Mouse (Mus musculus) hindbrain, postnatal 0 days (tissue): ENCODE data around the gene A930018P22Rik. TPM values are rescaled to one million over a fixed set of nuclear protein-coding genes. Genes with fewer than 3 reads are reported as not detected.

ENCODE experiments used
- ATAC-seq: fragments of 200-750 bp; cut with Nextera tagmentation; 2 replicates; pipeline ENCODE4 v1.8.0; 2017; ENCODE audit warnings: mild to moderate bottlenecking, moderate TSS enrichment, moderate library complexity
- DNase-seq: peaks from one replicate; pipeline ENCODE4 v3.0.0-alpha.2; 2015; ENCODE audit warnings: low spot score
- H3K27ac ChIP-seq: fragments of 300-500 bp; sonication (generic); 2 replicates; pipeline ENCODE4 v1.5.1; 2014; ENCODE audit warnings: mild to moderate bottlenecking
- H3K27me3 ChIP-seq: fragments of 300-500 bp; sonication (generic); 2 replicates; pipeline ENCODE4 v1.6.1; 2014; ENCODE audit warnings: low read length, mixed read lengths; ENCODE audit not compliant: insufficient read depth
- H3K36me3 ChIP-seq: fragments of 300-500 bp; sonication (generic); 2 replicates; pipeline ENCODE4 v1.6.1; 2014; ENCODE audit warnings: low read length, mixed read lengths; ENCODE audit not compliant: insufficient read depth
- H3K4me1 ChIP-seq: fragments of 300-500 bp; sonication (generic); 2 replicates; pipeline ENCODE4 v1.6.1; 2014; ENCODE audit warnings: antibody characterized with exemption, low read length, mixed read lengths; ENCODE audit not compliant: insufficient read depth
- H3K4me2 ChIP-seq: fragments of 300-500 bp; sonication (generic); 2 replicates; pipeline ENCODE4 v1.6.1; 2014; ENCODE audit warnings: low read depth, mild to moderate bottlenecking, low read length, moderate library complexity, mixed read lengths
- H3K4me3 ChIP-seq: fragments of 300-500 bp; sonication (generic); 2 replicates; pipeline ENCODE4 v1.5.1; 2014; ENCODE audit warnings: low read length
- H3K9ac ChIP-seq: fragments of 300-500 bp; sonication (generic); replicated peaks from 2 replicates; pipeline ENCODE4 v1.6.1; 2014; ENCODE audit warnings: mild to moderate bottlenecking, low read length, moderate library complexity, mixed read lengths
- H3K9me3 ChIP-seq: fragments of 300-500 bp; sonication (generic); 2 replicates; pipeline ENCODE4 v1.6.1; 2016; ENCODE audit warnings: low read length, mixed read lengths
- CTCF ChIP-seq: IDR thresholded peaks from 2 replicates; pipeline ENCODE4 v1.5.1; 2016; ENCODE audit warnings: antibody characterized with exemption, control low read depth, low read depth
- WGBS: fragments of 180-500 bp; shearing (Covaris S2); extraction: QIAGEN DNeasy Blood & Tissue Kit; methylation state at CpG from one replicate; pipeline ENCODE4 v1.1.7; 2014; 5-methylcytosine and 5-hydroxymethylcytosine counted together
- polyA plus RNA-seq: library from polyadenylated mRNA; unstranded; fragments of >200 nt; fragmentation: Nextera tagmentation; extraction: Ambion mirVana; gene quantifications from 2 replicates; pipeline ENCODE4 v1.2.1, GENCODE M21; 2015
- total RNA-seq: library from RNA; depleted of rRNA; stranded (reverse); fragments of >200 nt; gene quantifications from 2 replicates; pipeline ENCODE4 v1.2.3, GENCODE M21; 2014

Gene A930018P22Rik
- total and polyA plus RNA-seq, 2 experiments from 2014 or later = 0.31 TPM; not detected in 1

- H3K4me2 ChIP-seq = no peak overlapping the region
- peaks cover 19% of the 10 kb centered on the region; the same call in 1 of the 2 replicates for H3K36me3 ChIP-seq
- no peak for TF ChIP-seq CTCF
- DNase-seq (no peak), ATAC-seq (no peak)
- WGBS = 87% methylated on average over 3 of the region's 3 CpGs
- no peak overlapping the region for H3K4me3 ChIP-seq
- H3K9ac ChIP-seq = no peak overlapping the region
- no peak overlapping the region for H3K27ac ChIP-seq
- H3K9me3 ChIP-seq = no peaks in the 10 kb centered on the region
- H3K27me3 ChIP-seq = no peaks in the 10 kb centered on the region
- no peaks in the 10 kb centered on the region for H3K4me1 ChIP-seq
Measured at GRCm38 (mm10) chr2:104153876-104154275, 31.3 kb downstream of the A930018P22Rik start.

GRCm38 (mm10) chr2:104157831-104158230 lies 35.3 kb downstream of the A930018P22Rik start:
- H3K4me2 ChIP-seq = no peak overlapping the region
- DNase-seq (no peak), ATAC-seq (no peak)
- H3K27ac ChIP-seq = no peak overlapping the region
- whole genome bisulfite sequencing = 67% methylated on average over 4 of the region's 4 CpGs
- no peaks in the 10 kb centered on the region for H3K9me3 ChIP-seq
- no peak overlapping the region for H3K9ac ChIP-seq
- no peak overlapping the region for H3K4me3 ChIP-seq
- TF ChIP-seq CTCF = no peak
- H3K36me3 ChIP-seq = peaks cover under 1% of the 10 kb centered on the region; the same call in 1 of the 2 replicates
- H3K27me3 ChIP-seq = no peaks in the 10 kb centered on the region
- no peaks in the 10 kb centered on the region for H3K4me1 ChIP-seq

GRCm38 (mm10) chr2:104163418-104163817 lies 40.8 kb downstream of the A930018P22Rik start:
- Histone ChIP-seq H3K4me2 (no peak overlapping the region), H3K36me3 (no peaks in the 10 kb centered on the region), H3K27ac (no peak overlapping the region), H3K27me3 (no peaks in the 10 kb centered on the region), H3K9me3 (no peaks in the 10 kb centered on the region), H3K4me1 (no peaks in the 10 kb centered on the region; the same call in 1 of the 2 replicates), H3K9ac (no peak overlapping the region), H3K4me3 (no peak overlapping the region)
- ATAC-seq (no peak), DNase-seq (no peak)
- 79% methylated on average over 7 of the region's 7 CpGs for WGBS
- TF ChIP-seq CTCF = no peak

GRCm38 (mm10) chr2:104163978-104164487 lies 41.5 kb downstream of the A930018P22Rik start:
- TF ChIP-seq CTCF = no peak
- no peak overlapping the region for H3K4me2 ChIP-seq
- 88% methylated on average over 4 of the region's 4 CpGs for WGBS

GRCm38 (mm10) chr2:104165631-104166030 lies 43.1 kb downstream of the A930018P22Rik start:
- Histone ChIP-seq H3K27ac (no peak overlapping the region), H3K4me2 (no peak overlapping the region), H3K27me3 (no peaks in the 10 kb centered on the region), H3K4me1 (no peaks in the 10 kb centered on the region; the same call in 1 of the 2 replicates), H3K36me3 (no peaks in the 10 kb centered on the region), H3K4me3 (no peak overlapping the region), H3K9me3 (no peaks in the 10 kb centered on the region), H3K9ac (no peak overlapping the region)
- ATAC-seq (no peak), DNase-seq (peak; percentile 23)
- TF ChIP-seq CTCF = no peak
- WGBS = 87% methylated on average over 2 of the region's 2 CpGs

More at GRCm38 (mm10) chr2:104163978-104164487, 41.5 kb downstream of the A930018P22Rik start:
- no peak overlapping the region for H3K9ac ChIP-seq
- H3K27me3 ChIP-seq = no peaks in the 10 kb centered on the region
- H3K4me3 ChIP-seq = no peak overlapping the region
- no peaks in the 10 kb centered on the region for H3K36me3 ChIP-seq
- no peaks in the 10 kb centered on the region; the same call in 1 of the 2 replicates for H3K4me1 ChIP-seq
- DNase-seq = no peak
- ATAC-seq = no peak
- H3K27ac ChIP-seq = no peak overlapping the region
- H3K9me3 ChIP-seq = no peaks in the 10 kb centered on the region

- no peak for TF ChIP-seq CTCF
- ATAC-seq (0 out of 2 replicates have a peak, but pooled peaks have one; percentile 13), DNase-seq (no peak)
- H3K9ac ChIP-seq = no peak overlapping the region
- no peaks in the 10 kb centered on the region; the same call in 1 of the 2 replicates for H3K4me1 ChIP-seq
- WGBS = 84% methylated on average over 23 of the region's 23 CpGs
- H3K27ac ChIP-seq = no peak overlapping the region
- H3K9me3 ChIP-seq = no peaks in the 10 kb centered on the region
- no peak overlapping the region for H3K4me3 ChIP-seq
- no peak overlapping the region for H3K4me2 ChIP-seq
- no peaks in the 10 kb centered on the region for H3K27me3 ChIP-seq
- no peaks in the 10 kb centered on the region for H3K36me3 ChIP-seq
Measured at GRCm38 (mm10) chr2:104167765-104168164, 45.2 kb downstream of the A930018P22Rik start.

- WGBS = 40% methylated on average over 17 of the region's 17 CpGs
- H3K9ac ChIP-seq = no peak overlapping the region
- no peaks in the 10 kb centered on the region for H3K36me3 ChIP-seq
- peak; percentile 25 for DNase-seq
- H3K27ac ChIP-seq = no peak overlapping the region
- peak; percentile 84 for ATAC-seq
- H3K4me2 ChIP-seq = no peak overlapping the region
- no peak for TF ChIP-seq CTCF
- H3K4me1 ChIP-seq = no peaks in the 10 kb centered on the region; the same call in 1 of the 2 replicates
- no peaks in the 10 kb centered on the region for H3K9me3 ChIP-seq
- no peaks in the 10 kb centered on the region for H3K27me3 ChIP-seq
- H3K4me3 ChIP-seq = no peak overlapping the region
Measured at GRCm38 (mm10) chr2:104168186-104168896, 45.8 kb downstream of the A930018P22Rik start.
